9 mouse cellular contexts compared by ENCODE assay signal in genomic region chr7:123398828-123399227, GRCm38 (mm10). TPM values are rescaled to one million over a fixed set of nuclear protein-coding genes. Genes with fewer than 3 reads are reported as not detected.
DNase-seq lines count a peak whose midpoint lies in the region; ATAC-seq and TF ChIP-seq lines count a peak whose summit lies in the region.
"Had no signal": no experiment of that assay in that cellular context is flagged by ENCODE, and none has a peak within 500 bp of the region (broad histone marks: within the 10 kb centered on the region; RNA-seq: fewer than 3 reads in every experiment).

No protein-coding gene starts in this region.

- no peaks in the 10 kb centered on the region for H3K36me3 ChIP-seq in embryonic facial prominence, embryonic 11.5 days (replicated peaks; ENCODE audit: control insufficient read depth, insufficient read depth, low read depth, low read length)

- no peaks in the 10 kb centered on the region for H3K27me3 ChIP-seq in embryonic facial prominence, embryonic 11.5 days (ENCODE audit: control insufficient read depth, insufficient read depth, low read length)

- H3K4me1 ChIP-seq in embryonic facial prominence, embryonic 11.5 days (ENCODE audit: control insufficient read depth, insufficient read depth, low read length), result no peaks in the 10 kb centered on the region

- DNase-seq in left cerebral cortex, adult 2 months (ENCODE audit: extremely low spot score in 1 of 2, low spot score in 2 of 2), result peak; percentile 26 to 47
- DNase-seq in left cerebral cortex, adult 11 months (ENCODE audit: low spot score), result no peak
- peak; percentile 36 for DNase-seq in adrenal gland, postnatal 25 days
- DNase-seq in embryonic facial prominence, embryonic 11.5 days (ENCODE audit: low spot score), result peak; percentile 85
- DNase-seq in heart, postnatal 36 days, result peak; percentile 41 to 61
- DNase-seq in large intestine, adult 2 months (ENCODE audit: low read depth, low spot score), result peak; percentile 64
- peak; percentile 79 for DNase-seq in lung, postnatal 10 days
- peak; percentile 10 to 35 for DNase-seq in spleen, postnatal 10 days (ENCODE audit: low spot score in 2 of 2)

- no peak overlapping the region for H3K4me3 ChIP-seq in left cerebral cortex, adult 2 months
- no peak overlapping the region for H3K4me3 ChIP-seq in embryonic facial prominence, embryonic 11.5 days (ENCODE audit: low read depth, low read length)

- H3K4me2 ChIP-seq in embryonic facial prominence, embryonic 11.5 days (ENCODE audit: low read depth, low read length), result no peak overlapping the region

- intact Hi-C loops in left cerebral cortex, adult 2 months (cut with DNase I), result loop anchor here (1.0 to 5.0 kb wide), 2 partner anchors 66 to 192 kb away; no protein-coding TSS in a partner anchor
- intact Hi-C loops in heart, postnatal 36 days (cut with DNase I), result loop anchor here (1.0 to 5.0 kb wide), 2 partner anchors 66 to 192 kb away; no protein-coding TSS in a partner anchor

- WGBS in embryonic facial prominence, embryonic 11.5 days, result 24% methylated on average over 7 of the region's 7 CpGs
- WGBS in large intestine, adult 2 months, result 29% methylated on average over 7 of the region's 7 CpGs

- H3K9ac ChIP-seq in embryonic facial prominence, embryonic 11.5 days (replicated peaks; ENCODE audit: low read length), result no peak overlapping the region

- ATAC-seq in embryonic facial prominence, embryonic 11.5 days (replicated peaks; ENCODE audit: insufficient number of reproducible peaks, low FRiP score, low TSS enrichment, low read depth), result no peak

- no peaks in the 10 kb centered on the region for H3K9me3 ChIP-seq in embryonic facial prominence, embryonic 11.5 days (replicated peaks; ENCODE audit: control insufficient read depth, low read length)

- H3K27ac ChIP-seq in left cerebral cortex, adult 2 months, result no peak overlapping the region
- no peak overlapping the region for H3K27ac ChIP-seq in embryonic facial prominence, embryonic 11.5 days (replicated peaks; ENCODE audit: low read depth, low read length)
- H3K27ac ChIP-seq: macrophage had no signal

- peak; percentile 87 for TF ChIP-seq CTCF in left cerebral cortex, adult 2 months (IDR thresholded peaks at IDR 0.05)

RNA-seq across cellular contexts. Expression of gene Arhgap17, which starts 29.1 kb away (rescaled TPM):
- total RNA-seq in left cerebral cortex, adult 2 months (2021), result 10 to 100 TPM; 20.3 to 22.1 TPM
- total RNA-seq in adrenal gland, postnatal 25 days (2021), result 70.8 and 76.6 TPM in 2 replicates
- 26.8 and 27.1 TPM in 2 replicates for polyA plus RNA-seq in embryonic facial prominence, embryonic 11.5 days (2014; fragmentation: Nextera tagmentation; extraction: Ambion mirVana)
- 10 to 100 TPM; 18.5 to 20.7 TPM for total RNA-seq in heart, postnatal 36 days (2021)
- polyA plus RNA-seq in large intestine, adult 2 months (2012; rRNA removed), result 23.7 and 41.5 TPM in 2 replicates

RNA-seq across cellular contexts. Expression of gene Lcmt1, which starts 29.2 kb away (rescaled TPM):
- total RNA-seq in left cerebral cortex, adult 2 months (2021), result 10 to 100 TPM; 82.1 to 88.2 TPM
- 20.9 and 34.2 TPM in 2 replicates for total RNA-seq in adrenal gland, postnatal 25 days (2021)
- 68.7 and 74.1 TPM in 2 replicates for polyA plus RNA-seq in embryonic facial prominence, embryonic 11.5 days (2014; fragmentation: Nextera tagmentation; extraction: Ambion mirVana)
- total RNA-seq in heart, postnatal 36 days (2021), result 10 to 100 TPM; 19.3 to 24.8 TPM
- polyA plus RNA-seq in large intestine, adult 2 months (2012; rRNA removed), result 18.7 and 30.1 TPM in 2 replicates
